ENCODE assay signal across 8 mouse cellular contexts in genomic region chr11:119945343-119945742, GRCm38 (mm10). TPM values are rescaled to one million over a fixed set of nuclear protein-coding genes. Genes with fewer than 3 reads are reported as not detected.
A peak's percentile ranks its signal among the peaks of the same experiment; 100 is the strongest.
DNase-seq lines count a peak whose midpoint lies in the region; ATAC-seq and TF ChIP-seq lines count a peak whose summit lies in the region.

No protein-coding gene starts in this region.

- H3K36me3 ChIP-seq in forebrain, embryonic 15.5 days: no peaks in the 10 kb centered on the region
- H3K36me3 ChIP-seq in forebrain, embryonic 11.5 days (ENCODE audit: control insufficient read depth, insufficient read depth, low read length): no peaks in the 10 kb centered on the region; the same call in 1 of the 2 replicates
- H3K36me3 ChIP-seq in heart, embryonic 16.5 days (ENCODE audit: control insufficient read depth, insufficient read depth): no peaks in the 10 kb centered on the region

- no peak overlapping the region for H3K27ac ChIP-seq in forebrain, embryonic 15.5 days (replicated peaks)
- no peak overlapping the region for H3K27ac ChIP-seq in forebrain, embryonic 11.5 days (ENCODE audit: low read depth, low read length)
- H3K27ac ChIP-seq in heart, embryonic 16.5 days (ENCODE audit: low read length): peak overlapping the region; percentile 59; the same call in 1 of the 2 replicates

- peaks cover 39% of the 10 kb centered on the region for H3K4me1 ChIP-seq in forebrain, embryonic 15.5 days
- H3K4me1 ChIP-seq in forebrain, embryonic 11.5 days (replicated peaks; ENCODE audit: control insufficient read depth, insufficient read depth, low read length): peaks cover 3% of the 10 kb centered on the region; the same call in 1 of the 2 replicates
- peaks cover 39% of the 10 kb centered on the region for H3K4me1 ChIP-seq in heart, embryonic 16.5 days (ENCODE audit: control insufficient read depth, insufficient read depth, low read length)
- H3K4me1 ChIP-seq in lung, adult 2 months (ENCODE audit: control insufficient read depth, insufficient read depth, low read length): peaks cover 28% of the 10 kb centered on the region

- WGBS in forebrain, embryonic 15.5 days: 86% methylated on average over 7 of the region's 7 CpGs
- WGBS in forebrain, embryonic 11.5 days: 89% methylated on average over 7 of the region's 7 CpGs
- 50% methylated on average over 7 of the region's 7 CpGs for WGBS in heart, embryonic 16.5 days
- WGBS in lung, adult 2 months: 40% methylated on average over 7 of the region's 7 CpGs

- no peak for ATAC-seq in forebrain, embryonic 15.5 days (replicated peaks)
- no peak for ATAC-seq in forebrain, embryonic 11.5 days (replicated peaks; ENCODE audit: low FRiP score)
- ATAC-seq in heart, embryonic 16.5 days (replicated peaks; ENCODE audit: extremely low read depth, insufficient read depth, low FRiP score): no peak
- no peak for ATAC-seq in megakaryocyte-erythroid progenitor cell, adult 5-6 weeks (replicated peaks; ENCODE audit: low FRiP score, low TSS enrichment, poor library complexity, severe bottlenecking)

- no peak; the same call in 1 of the 2 replicates for TF ChIP-seq POLR2A in lung, adult 2 months (IDR thresholded peaks at IDR 0.05; ENCODE audit: borderline replicate concordance, extremely low read depth, low read depth, low read length)

- no peak for TF ChIP-seq CTCF in lung, adult 2 months (IDR thresholded peaks at IDR 0.05; ENCODE audit: insufficient read depth, low read length)

- H3K9me3 ChIP-seq in forebrain, embryonic 15.5 days: no peaks in the 10 kb centered on the region
- no peaks in the 10 kb centered on the region for H3K9me3 ChIP-seq in forebrain, embryonic 11.5 days (ENCODE audit: control insufficient read depth, low read length)
- H3K9me3 ChIP-seq in heart, embryonic 16.5 days (replicated peaks; ENCODE audit: control insufficient read depth, low read length): no peaks in the 10 kb centered on the region

- no peak for DNase-seq in forebrain, embryonic 11.5 days (ENCODE audit: low spot score)
- peak; percentile 77 for DNase-seq in adipocyte (ENCODE audit: low spot score)
- DNase-seq in lung, adult 2 months: peak; percentile 61
- DNase-seq in retina, postnatal 1 day: no peak
- no peak for DNase-seq in right cerebral cortex, adult 18-20 months

- H3K27me3 ChIP-seq in forebrain, embryonic 15.5 days: no peaks in the 10 kb centered on the region
- H3K27me3 ChIP-seq in forebrain, embryonic 11.5 days (ENCODE audit: control insufficient read depth, insufficient read depth, low read length): peaks cover 6% of the 10 kb centered on the region
- H3K27me3 ChIP-seq in heart, embryonic 16.5 days (ENCODE audit: control insufficient read depth, insufficient read depth, low read length): peaks cover 4% of the 10 kb centered on the region

- H3K9ac ChIP-seq in forebrain, embryonic 15.5 days (replicated peaks): no peak overlapping the region
- H3K9ac ChIP-seq in forebrain, embryonic 11.5 days (ENCODE audit: low read length): no peak overlapping the region
- no peak overlapping the region for H3K9ac ChIP-seq in heart, embryonic 16.5 days (ENCODE audit: low read length)

- H3K4me2 ChIP-seq in forebrain, embryonic 15.5 days (replicated peaks): peak overlapping the region; percentile 97
- no peak overlapping the region for H3K4me2 ChIP-seq in forebrain, embryonic 11.5 days (ENCODE audit: low read depth, low read length, severe bottlenecking)
- H3K4me2 ChIP-seq in heart, embryonic 16.5 days (ENCODE audit: low read depth, low read length): peak overlapping the region; percentile 99; the same call in 1 of the 2 replicates

- H3K4me3 ChIP-seq in forebrain, embryonic 15.5 days: no peak overlapping the region
- H3K4me3 ChIP-seq in forebrain, embryonic 11.5 days (ENCODE audit: low read depth, low read length): no peak overlapping the region
- no peak overlapping the region for H3K4me3 ChIP-seq in heart, embryonic 16.5 days (ENCODE audit: low read length)
- peak overlapping the region; percentile 47 for H3K4me3 ChIP-seq in lung, adult 2 months (replicated peaks; ENCODE audit: extremely low read depth, low read depth, low read length)

RNA-seq across cellular contexts. Expression of gene Baiap2, which starts 2.8 kb away (rescaled TPM):
- polyA plus RNA-seq in forebrain, embryonic 15.5 days (2015; fragmentation: Nextera tagmentation; extraction: Ambion mirVana): 28.1 and 34.0 TPM in 2 replicates
- 10.4 and 12.1 TPM in 2 replicates for polyA plus RNA-seq in forebrain, embryonic 11.5 days (2014; fragmentation: Nextera tagmentation; extraction: Ambion mirVana)
- 13.0 and 13.9 TPM in 2 replicates for polyA plus RNA-seq in heart, embryonic 16.5 days (2015; fragmentation: Nextera tagmentation; extraction: Ambion mirVana)
- 83.7 and 92.9 TPM in 2 replicates for polyA plus RNA-seq in lung, adult 2 months (2012; rRNA removed)
- 1.0 and 2.3 TPM in 2 replicates for total RNA-seq in megakaryocyte-erythroid progenitor cell, adult 5-6 weeks (2014; fragmentation: Nextera tagmentation)
- total RNA-seq in megakaryocyte-erythroid progenitor cell, adult 5-6 weeks (2017): 1.5 and 17.7 TPM in 2 replicates

RNA-seq across cellular contexts. Expression of gene Chmp6, which starts 32.1 kb away (rescaled TPM):
- polyA plus RNA-seq in forebrain, embryonic 15.5 days (2015; fragmentation: Nextera tagmentation; extraction: Ambion mirVana): 94.2 and 95.7 TPM in 2 replicates
- 104 and 107 TPM in 2 replicates for polyA plus RNA-seq in forebrain, embryonic 11.5 days (2014; fragmentation: Nextera tagmentation; extraction: Ambion mirVana)
- polyA plus RNA-seq in heart, embryonic 16.5 days (2015; fragmentation: Nextera tagmentation; extraction: Ambion mirVana): 69.8 and 70.5 TPM in 2 replicates
- 50.2 and 51.0 TPM in 2 replicates for polyA plus RNA-seq in lung, adult 2 months (2012; rRNA removed)
- 13.6 and 25.2 TPM in 2 replicates for total RNA-seq in megakaryocyte-erythroid progenitor cell, adult 5-6 weeks (2014; fragmentation: Nextera tagmentation)
- 17.7 and 92.3 TPM in 2 replicates for total RNA-seq in megakaryocyte-erythroid progenitor cell, adult 5-6 weeks (2017)

Comparison
In these comparisons a context has a peak if more than half of its experiments do, and no peak if none do; other contexts are left out.
1. DNase-seq: peak in adipocyte (single experiment) and lung, adult 2 months (single experiment); none in forebrain, embryonic 11.5 days (single experiment), retina, postnatal 1 day (single experiment) and right cerebral cortex, adult 18-20 months (single experiment).